Mouse (Mus musculus) stomach, postnatal 0 days (tissue): ENCODE measurements at regions not wholly inside any gene's neighbourhood (a gene's known extent, or its start where the extent isn't known, plus 50 kb on each side); places are given as distances from the start of the nearest gene placed in this dataset.

ENCODE experiments used
- CTCF ChIP-seq: IDR thresholded peaks from 2 replicates; pipeline ENCODE4 v1.5.1; 2016; ENCODE audit warnings: antibody characterized with exemption, low read depth, mild to moderate bottlenecking, moderate library complexity
- EP300 ChIP-seq: optimal IDR thresholded peaks from 2 replicates; pipeline ENCODE3; 2016; ENCODE audit warnings: antibody characterized with exemption

DNA sequence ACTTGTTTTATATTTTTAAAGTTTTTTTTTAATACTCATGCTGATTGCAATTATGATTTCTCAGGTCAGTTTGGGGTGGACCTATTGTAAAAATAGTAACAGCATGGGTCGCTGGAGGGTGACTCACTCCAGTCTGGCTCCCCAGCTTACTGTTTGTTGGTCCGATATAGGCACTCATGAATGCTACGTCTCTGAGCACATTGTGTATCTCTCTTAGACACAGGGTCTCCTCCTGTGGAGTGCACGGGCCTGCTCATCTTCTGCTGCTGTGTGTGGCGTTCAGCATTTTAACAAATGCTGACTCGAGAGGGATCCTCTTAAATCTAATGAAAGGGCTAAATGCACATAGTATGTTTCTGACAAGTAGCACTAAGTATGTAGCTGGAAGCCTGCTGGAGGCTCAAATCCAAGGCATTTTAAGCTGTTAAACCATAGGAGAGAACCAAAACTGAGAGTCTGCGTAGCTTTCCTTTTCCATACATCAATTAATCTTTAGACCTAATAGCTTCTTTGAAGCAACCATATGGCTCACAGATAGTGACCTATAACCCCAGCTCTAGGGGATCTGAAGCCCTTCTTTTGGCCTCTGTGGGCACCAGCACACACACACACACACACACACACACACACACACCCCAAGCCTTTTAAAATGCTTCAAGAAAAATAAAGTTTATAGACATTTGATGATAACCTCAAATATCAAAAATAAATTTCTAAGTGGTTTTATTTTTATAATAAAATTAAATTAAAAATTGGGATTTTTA is 246.0 kb upstream of the Gnpda2 start:
- TF ChIP-seq EP300 (no peak), CTCF (no peak)
